Mouse (Mus musculus) lung, embryonic 15.5 days (tissue): ENCODE data around the gene Sgms1. TPM values are rescaled to one million over a fixed set of nuclear protein-coding genes. Genes with fewer than 3 reads are reported as not detected.

Source experiments
- ATAC-seq: fragments of 200-750 bp; cut with Nextera tagmentation; 2 replicates; pipeline ENCODE4 v1.8.0; 2017; ENCODE audit warnings: moderate number of reproducible peaks, borderline replicate concordance; ENCODE audit not compliant: low FRiP score, low TSS enrichment; ENCODE audit errors: extremely low read depth
- H3K27ac ChIP-seq: fragments of 300-500 bp; sonication (generic); 2 replicates; pipeline ENCODE4 v1.5.1; 2015; ENCODE audit warnings: moderate library complexity, mild to moderate bottlenecking, inconsistent platforms
- H3K27me3 ChIP-seq: fragments of 300-500 bp; sonication (generic); 2 replicates; pipeline ENCODE4 v1.6.1; 2015; ENCODE audit warnings: inconsistent platforms
- H3K36me3 ChIP-seq: fragments of 300-500 bp; sonication (generic); 2 replicates; pipeline ENCODE4 v1.6.1; 2015; ENCODE audit warnings: inconsistent platforms
- H3K4me1 ChIP-seq: fragments of 300-500 bp; sonication (generic); 2 replicates; pipeline ENCODE4 v1.6.1; 2015; ENCODE audit warnings: inconsistent platforms
- H3K4me2 ChIP-seq: fragments of 300-500 bp; sonication (generic); 2 replicates; pipeline ENCODE4 v1.6.1; 2015; ENCODE audit warnings: inconsistent platforms, mild to moderate bottlenecking, moderate library complexity
- H3K4me3 ChIP-seq: fragments of 300-500 bp; sonication (generic); 2 replicates; pipeline ENCODE4 v1.5.1; 2015; ENCODE audit warnings: mild to moderate bottlenecking, inconsistent platforms
- H3K9ac ChIP-seq: fragments of 300-500 bp; sonication (generic); 2 replicates; pipeline ENCODE4 v1.6.1; 2015; ENCODE audit warnings: inconsistent platforms
- H3K9me3 ChIP-seq: fragments of 300-500 bp; sonication (generic); 2 replicates; pipeline ENCODE4 v1.6.1; 2016; ENCODE audit warnings: inconsistent platforms
- WGBS: fragments of 180-500 bp; shearing (Covaris S2); methylation state at CpG from one replicate; pipeline ENCODE4 v1.1.7; 2015; 5-methylcytosine and 5-hydroxymethylcytosine counted together
- polyA plus RNA-seq: library from polyadenylated mRNA; unstranded; fragments of >200 nt; fragmentation: Nextera tagmentation; extraction: Ambion mirVana; gene quantifications from 2 replicates; pipeline ENCODE4 v1.2.1, GENCODE M21; 2015

The Sgms1 gene
- polyA plus RNA-seq, 1 experiment from 2014 or later = 54.7 TPM

- Histone ChIP-seq H3K36me3 (no peaks in the 10 kb centered on the region), H3K4me3 (no peak overlapping the region), H3K27ac (no peak overlapping the region), H3K27me3 (no peaks in the 10 kb centered on the region), H3K4me2 (no peak overlapping the region), H3K9me3 (no peaks in the 10 kb centered on the region), H3K4me1 (0 out of 2 replicates have a peak, but pooled peaks cover 3% of the 10 kb centered on the region), H3K9ac (no peak overlapping the region)
- no peak for ATAC-seq
- 68% methylated on average over 7 of the region's 8 CpGs for WGBS
Measured at GRCm38 (mm10) chr19:32240417-32240990, 149.0 kb downstream of the Sgms1 start.

GRCm38 (mm10) chr19:32239925-32240324 lies 149.6 kb downstream of the Sgms1 start:
- H3K4me1 ChIP-seq = 0 out of 2 replicates have a peak, but pooled peaks cover 3% of the 10 kb centered on the region
- H3K36me3 ChIP-seq = no peaks in the 10 kb centered on the region
- H3K4me3 ChIP-seq = no peak overlapping the region
- H3K9ac ChIP-seq = no peak overlapping the region
- H3K27ac ChIP-seq = no peak overlapping the region
- no peak for ATAC-seq
- H3K27me3 ChIP-seq = no peaks in the 10 kb centered on the region
- no peak overlapping the region for H3K4me2 ChIP-seq
- WGBS = 86% methylated on average over 4 of the region's 4 CpGs
- H3K9me3 ChIP-seq = no peaks in the 10 kb centered on the region

- H3K4me2 ChIP-seq = no peak overlapping the region
Measured at GRCm38 (mm10) chr19:32239459-32239792, 150.1 kb downstream of the Sgms1 start.

GRCm38 (mm10) chr19:32238722-32239458 lies 150.6 kb downstream of the Sgms1 start:
- H3K36me3 ChIP-seq = no peaks in the 10 kb centered on the region
- H3K9me3 ChIP-seq = no peaks in the 10 kb centered on the region
- no peak overlapping the region for H3K27ac ChIP-seq
- H3K9ac ChIP-seq = no peak overlapping the region
- no peak overlapping the region for H3K4me2 ChIP-seq
- no peaks in the 10 kb centered on the region for H3K27me3 ChIP-seq
- 74% methylated on average over 11 of the region's 11 CpGs for WGBS
- no peak overlapping the region for H3K4me3 ChIP-seq
- 0 out of 2 replicates have a peak, but pooled peaks cover 3% of the 10 kb centered on the region for H3K4me1 ChIP-seq
- no peak for ATAC-seq

More at GRCm38 (mm10) chr19:32239459-32239792, 150.1 kb downstream of the Sgms1 start:
- Histone ChIP-seq H3K4me3 (no peak overlapping the region), H3K27me3 (no peaks in the 10 kb centered on the region), H3K27ac (no peak overlapping the region), H3K36me3 (no peaks in the 10 kb centered on the region), H3K9me3 (no peaks in the 10 kb centered on the region), H3K9ac (no peak overlapping the region), H3K4me1 (0 out of 2 replicates have a peak, but pooled peaks cover 3% of the 10 kb centered on the region)
- whole genome bisulfite sequencing = 76% methylated on average over 5 of the region's 6 CpGs
- no peak for ATAC-seq

- no peak for ATAC-seq
- Histone ChIP-seq H3K9ac (no peak overlapping the region), H3K36me3 (no peaks in the 10 kb centered on the region), H3K27me3 (no peaks in the 10 kb centered on the region), H3K4me1 (0 out of 2 replicates have a peak, but pooled peaks cover 3% of the 10 kb centered on the region), H3K9me3 (no peaks in the 10 kb centered on the region), H3K4me2 (no peak overlapping the region), H3K27ac (no peak overlapping the region), H3K4me3 (no peak overlapping the region)
- WGBS = 84% methylated on average over 5 of the region's 5 CpGs
Measured at GRCm38 (mm10) chr19:32237685-32238084, 151.8 kb downstream of the Sgms1 start.

- no peak for ATAC-seq
- 82% methylated on average over 3 of the region's 3 CpGs for WGBS
- H3K27ac ChIP-seq = no peak overlapping the region
Measured at GRCm38 (mm10) chr19:32237173-32237583, 152.3 kb downstream of the Sgms1 start.

GRCm38 (mm10) chr19:32234717-32235434 lies 154.6 kb downstream of the Sgms1 start:
- peaks cover 6% of the 10 kb centered on the region; the same call in 1 of the 2 replicates for H3K4me1 ChIP-seq
- no peaks in the 10 kb centered on the region for H3K36me3 ChIP-seq
- 83% methylated on average over 6 of the region's 6 CpGs for WGBS
- no peak overlapping the region for H3K9ac ChIP-seq
- H3K4me2 ChIP-seq = no peak overlapping the region
- ATAC-seq = no peak
- H3K27ac ChIP-seq = no peak overlapping the region
- no peaks in the 10 kb centered on the region for H3K27me3 ChIP-seq
- no peaks in the 10 kb centered on the region for H3K9me3 ChIP-seq
- H3K4me3 ChIP-seq = no peak overlapping the region

More at GRCm38 (mm10) chr19:32237173-32237583, 152.3 kb downstream of the Sgms1 start:
- Histone ChIP-seq H3K4me1 (0 out of 2 replicates have a peak, but pooled peaks cover 2% of the 10 kb centered on the region), H3K27me3 (no peaks in the 10 kb centered on the region), H3K4me3 (no peak overlapping the region), H3K9ac (no peak overlapping the region), H3K36me3 (no peaks in the 10 kb centered on the region), H3K4me2 (no peak overlapping the region), H3K9me3 (no peaks in the 10 kb centered on the region)

GRCm38 (mm10) chr19:32231292-32231691 lies 158.2 kb downstream of the Sgms1 start:
- Histone ChIP-seq H3K4me2 (no peak overlapping the region), H3K4me3 (no peak overlapping the region), H3K27ac (peak overlapping the region; percentile 16; the same call in 1 of the 2 replicates), H3K36me3 (no peaks in the 10 kb centered on the region), H3K4me1 (peaks cover 6% of the 10 kb centered on the region; the same call in 1 of the 2 replicates), H3K27me3 (no peaks in the 10 kb centered on the region), H3K9ac (no peak overlapping the region), H3K9me3 (no peaks in the 10 kb centered on the region)
- no peak for ATAC-seq
- 66% methylated on average over 10 of the region's 10 CpGs for WGBS

GRCm38 (mm10) chr19:32230798-32231197 lies 158.7 kb downstream of the Sgms1 start:
- H3K4me3 ChIP-seq = no peak overlapping the region
- H3K9ac ChIP-seq = no peak overlapping the region
- no peaks in the 10 kb centered on the region for H3K27me3 ChIP-seq
- H3K27ac ChIP-seq = peak overlapping the region; percentile 16
- peaks cover 6% of the 10 kb centered on the region; the same call in 1 of the 2 replicates for H3K4me1 ChIP-seq
- H3K36me3 ChIP-seq = no peaks in the 10 kb centered on the region
- WGBS = 43% methylated on average over 5 of the region's 5 CpGs
- ATAC-seq = no peak
- H3K9me3 ChIP-seq = no peaks in the 10 kb centered on the region
- no peak overlapping the region for H3K4me2 ChIP-seq

- Histone ChIP-seq H3K9ac (no peak overlapping the region), H3K27me3 (no peaks in the 10 kb centered on the region), H3K27ac (no peak overlapping the region; the same call in 1 of the 2 replicates), H3K4me2 (no peak overlapping the region), H3K4me3 (no peak overlapping the region), H3K4me1 (peaks cover 6% of the 10 kb centered on the region; the same call in 1 of the 2 replicates), H3K9me3 (no peaks in the 10 kb centered on the region), H3K36me3 (no peaks in the 10 kb centered on the region)
- WGBS = 90% methylated on average over 5 of the region's 5 CpGs
- ATAC-seq = no peak
Measured at GRCm38 (mm10) chr19:32230301-32230700, 159.2 kb downstream of the Sgms1 start.

GRCm38 (mm10) chr19:32229776-32230175 lies 159.7 kb downstream of the Sgms1 start:
- H3K4me2 ChIP-seq = no peak overlapping the region
- H3K27ac ChIP-seq = no peak overlapping the region
- H3K4me1 ChIP-seq = peaks cover 6% of the 10 kb centered on the region; the same call in 1 of the 2 replicates
- H3K9ac ChIP-seq = no peak overlapping the region
- H3K4me3 ChIP-seq = no peak overlapping the region
- 87% methylated on average over 5 of the region's 5 CpGs for WGBS
- H3K27me3 ChIP-seq = no peaks in the 10 kb centered on the region
- no peaks in the 10 kb centered on the region for H3K9me3 ChIP-seq
- no peaks in the 10 kb centered on the region for H3K36me3 ChIP-seq
- ATAC-seq = no peak
